Mouse (Mus musculus): ENCODE results near the gene Olfr619.

The Olfr619 gene

DNA sequence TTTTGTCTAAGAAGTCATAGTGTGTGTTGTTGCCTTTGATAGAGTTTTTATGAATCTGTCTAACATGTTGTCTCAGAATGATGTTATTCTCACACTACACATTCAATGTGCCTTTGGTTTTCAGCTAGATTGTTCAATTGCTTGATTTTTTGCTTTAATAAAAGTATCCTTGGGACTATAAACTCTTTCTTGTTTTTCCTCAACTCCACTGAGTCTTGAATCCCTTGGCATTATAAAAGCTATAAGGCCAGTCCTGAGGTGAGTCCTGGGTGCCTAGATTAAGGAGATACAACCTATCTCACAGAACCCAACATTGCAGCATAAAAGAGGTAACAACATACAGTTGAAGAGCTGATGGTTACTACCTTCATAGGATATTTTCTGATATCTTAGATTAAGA lies at the start of gene Olfr619:
Gene Olfr619 (plus strand): TSS at position 301 of the 400 bp plus-strand sequence.
- DNase-seq (ENCODE audit: low read depth), result no peak

DNA sequence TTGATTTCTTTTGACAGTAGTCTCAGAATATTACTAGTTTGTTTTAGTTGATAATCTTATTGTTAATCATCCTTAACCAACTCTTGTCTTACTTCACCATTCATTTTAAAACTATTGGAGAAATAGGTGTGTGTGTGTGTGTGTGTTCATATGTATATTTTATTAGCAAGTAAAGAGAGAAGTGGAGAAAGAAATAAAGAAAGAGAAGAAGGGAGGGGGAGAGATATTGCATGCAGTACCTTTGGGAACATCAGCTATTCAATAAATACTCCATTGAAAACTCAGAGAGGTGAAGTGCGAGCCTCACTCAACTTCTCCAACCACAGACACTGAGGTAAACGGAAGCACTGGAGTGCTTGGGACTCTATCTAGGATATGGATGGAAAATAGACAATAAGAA lies 44.6 kb upstream of the Olfr619 start, which contains the start of gene Olfr615:
Gene Olfr615 (plus strand): TSS at position 301 of the 400 bp plus-strand sequence.
- no peak for DNase-seq (ENCODE audit: low read depth)

DNA sequence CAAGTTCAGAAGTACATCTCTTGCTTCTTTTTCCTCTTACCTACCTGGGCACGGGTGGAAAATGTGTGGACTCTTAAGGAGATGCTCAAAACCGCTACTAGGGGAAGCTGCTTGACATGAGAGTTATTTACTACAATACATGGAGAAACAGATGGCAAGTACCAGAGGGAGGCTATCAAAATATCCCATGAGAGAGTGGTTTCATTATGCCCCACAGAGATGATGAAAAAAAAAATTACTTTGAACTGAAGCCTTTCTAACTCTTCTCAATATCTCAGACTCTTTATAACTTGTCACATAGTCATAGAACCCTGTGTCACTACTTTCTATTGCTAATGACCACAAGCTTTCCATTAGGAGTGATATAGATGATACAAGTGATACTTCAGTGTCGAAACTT lies 31.3 kb upstream of the Olfr619 start, which contains the start of gene Olfr616:
Gene Olfr616 (minus strand): TSS at position 101 of the 400 bp plus-strand sequence.
- DNase-seq (ENCODE audit: low read depth), result no peak

DNA sequence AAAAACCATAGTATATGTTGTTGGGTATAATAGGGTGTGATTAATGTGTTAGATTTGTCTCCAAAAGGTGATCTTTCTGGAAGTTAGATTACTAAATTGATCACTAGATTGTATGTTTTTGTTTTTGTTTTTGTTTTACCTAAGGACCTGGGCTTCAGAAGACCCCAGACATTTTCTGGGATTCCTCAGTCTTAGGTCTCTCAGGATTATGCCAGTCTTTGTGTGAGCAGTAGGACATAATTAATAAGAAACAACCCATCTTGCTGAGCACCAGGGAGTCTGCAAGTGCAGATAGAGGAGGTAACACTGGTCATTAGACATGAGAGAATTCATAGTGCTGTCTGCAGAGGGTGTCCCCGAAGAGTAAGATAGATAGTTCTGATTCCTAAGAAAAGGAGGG lies 27.6 kb upstream of the Olfr619 start, which contains the start of gene Olfr617:
Gene Olfr617 (plus strand): TSS at position 301 of the 400 bp plus-strand sequence.
- DNase-seq (ENCODE audit: low read depth), result no peak

DNA sequence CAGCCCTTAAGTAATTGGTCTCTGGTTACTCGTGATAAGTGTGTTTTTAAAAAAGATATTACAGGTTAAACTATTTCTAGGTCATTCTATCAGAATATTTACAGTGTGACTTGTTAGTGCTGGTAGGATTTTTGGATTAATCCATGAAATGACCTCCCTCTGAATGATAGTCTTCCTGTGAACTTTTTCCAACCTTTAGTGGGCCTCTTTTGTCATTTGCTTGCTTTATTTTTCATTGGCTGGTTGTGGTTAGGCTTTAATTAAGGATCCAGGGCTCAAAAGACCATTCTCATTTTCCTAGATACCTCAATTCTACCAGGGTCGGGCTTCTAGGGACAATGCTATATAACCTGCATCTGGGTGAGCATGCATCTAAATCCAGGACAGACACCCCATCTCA lies 10.6 kb upstream of the Olfr619 start, which contains the start of gene Olfr618:
Gene Olfr618 (plus strand): TSS at position 301 of the 400 bp plus-strand sequence.
- DNase-seq (ENCODE audit: low read depth), result no peak

DNA sequence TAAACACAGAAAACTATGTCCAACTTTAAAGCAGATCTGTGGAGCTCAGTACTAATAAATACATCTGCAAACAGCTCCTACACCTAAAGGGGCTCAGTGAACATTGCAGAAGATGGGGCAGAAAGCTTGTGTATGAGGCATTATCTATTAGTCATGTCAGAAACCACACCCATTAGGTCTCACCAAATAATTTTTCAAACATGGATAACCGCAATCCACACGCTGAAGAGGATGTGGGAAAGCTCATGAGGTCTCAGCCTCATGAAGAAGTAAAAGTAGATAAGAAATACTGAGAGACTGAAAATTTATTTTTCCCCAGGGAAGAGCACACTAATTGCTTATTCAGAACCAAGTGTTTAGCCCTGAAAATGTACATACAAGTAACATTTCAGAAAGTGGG lies 7.0 kb downstream of the Olfr619 start:
- DNase-seq (ENCODE audit: low read depth), result no peak

DNA sequence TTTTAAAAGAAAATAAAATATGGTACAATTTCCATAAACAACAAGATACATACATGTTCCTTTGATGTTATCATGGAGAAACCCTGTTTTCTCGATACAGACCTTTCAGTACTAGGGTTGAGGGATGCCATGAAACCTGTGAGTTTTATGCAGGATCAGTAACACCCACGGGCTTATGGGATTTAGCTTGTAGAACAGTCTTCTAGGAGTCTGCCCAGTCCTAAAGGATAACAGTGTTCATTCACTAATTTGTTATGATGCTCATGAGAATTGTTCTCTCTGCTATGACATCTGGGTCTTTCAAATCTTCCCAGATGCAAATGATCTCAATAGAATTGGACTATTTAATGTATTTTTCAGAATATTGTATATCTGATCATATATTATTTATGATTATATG lies 12.1 kb downstream of the Olfr619 start, which contains the start of gene Olfr620:
Gene Olfr620 (minus strand): TSS at position 101 of the 400 bp plus-strand sequence.
- DNase-seq (ENCODE audit: low read depth), result no peak

DNA sequence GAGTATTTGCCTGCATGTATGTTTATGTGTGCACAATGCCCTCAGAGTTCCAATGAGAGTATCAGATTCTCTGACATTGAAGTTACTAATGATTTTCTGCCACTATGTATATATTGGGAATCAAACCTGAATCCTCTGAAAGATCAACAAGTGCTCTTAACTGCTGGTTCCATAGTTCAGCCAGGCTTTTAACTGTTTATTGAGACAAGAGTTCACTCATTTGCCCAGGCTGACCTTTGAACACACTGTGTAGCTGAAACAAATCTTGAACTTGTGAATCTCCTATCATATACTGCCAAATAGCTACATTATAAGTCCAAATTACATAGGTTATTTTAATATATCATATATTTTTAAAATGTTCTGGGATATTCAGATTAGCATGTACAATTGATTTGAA lies 36.4 kb downstream of the Olfr619 start:
- no peak for DNase-seq (ENCODE audit: low read depth)

DNA sequence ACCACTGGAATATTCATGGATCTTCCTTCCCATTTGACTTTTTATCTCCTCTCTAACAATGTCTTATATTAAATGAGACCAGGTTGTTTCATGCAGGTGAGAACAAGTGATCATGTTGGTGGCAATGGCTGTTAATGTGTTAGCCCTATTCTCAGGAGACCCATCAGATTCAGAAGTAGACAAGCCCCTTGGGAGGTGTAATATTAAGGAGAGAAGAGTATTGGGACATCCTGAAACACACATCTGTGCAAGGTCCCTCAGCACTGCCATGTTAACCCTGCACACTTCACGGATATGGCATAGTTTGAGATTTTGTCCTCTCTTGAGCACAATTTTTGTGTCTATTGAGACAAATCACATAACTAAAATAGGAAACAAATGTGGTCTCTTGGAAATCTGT lies 42.2 kb downstream of the Olfr619 start, which contains the start of gene Olfr622:
Gene Olfr622 (minus strand): TSS at position 101 of the 400 bp plus-strand sequence.
- DNase-seq (ENCODE audit: low read depth), result no peak

DNA sequence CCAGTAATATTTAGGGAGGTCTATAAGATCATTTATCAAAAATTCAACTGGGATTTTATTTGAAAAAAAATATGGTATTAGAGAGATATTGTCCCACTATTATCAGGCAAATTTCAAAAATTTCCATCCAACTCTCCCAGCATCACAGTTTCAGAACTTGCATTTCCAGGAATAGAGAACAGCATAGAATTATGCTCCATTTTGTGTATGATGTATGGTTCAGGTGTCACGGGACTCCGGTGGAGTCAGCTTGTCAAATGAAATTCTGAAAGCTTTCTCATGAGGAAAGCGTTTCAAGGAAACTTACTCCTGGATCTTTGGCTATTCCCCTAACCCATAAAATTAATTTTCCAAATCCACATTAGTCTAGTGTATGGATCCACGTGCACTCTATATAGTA lies 43.7 kb downstream of the Olfr619 start:
- DNase-seq (ENCODE audit: low read depth), result no peak
